Mouse (Mus musculus) C2C12 (cell line): ENCODE data around the gene Acat2. TPM values are rescaled to one million over a fixed set of nuclear protein-coding genes. Genes with fewer than 3 reads are reported as not detected.
"Not testable (repeated sequence)": the region's sequence is repeated elsewhere in the genome, so short reads cannot be mapped to it uniquely, and the experiment has no call there.

Experiments
- H3K27me3 ChIP-seq: one replicate; pipeline ENCODE4 v1.6.1; 2011; ENCODE audit not compliant: control insufficient read depth, insufficient read depth, insufficient read length
- H3K36me3 ChIP-seq: one replicate; pipeline ENCODE4 v1.6.1; 2011; ENCODE audit not compliant: control insufficient read depth, insufficient read depth
- H3K4me3 ChIP-seq: one replicate; pipeline ENCODE4 v1.5.1; 2011; ENCODE audit warnings: mild to moderate bottlenecking, control low read depth; ENCODE audit not compliant: poor library complexity, insufficient read depth, severe bottlenecking
- H3K79me2 ChIP-seq: one replicate; pipeline ENCODE4 v1.6.1; 2011; ENCODE audit not compliant: control insufficient read depth, insufficient read depth
- H3K79me3 ChIP-seq: one replicate; pipeline ENCODE4 v1.6.1; 2011; ENCODE audit warnings: low read depth, control low read depth
- H3ac ChIP-seq: one replicate; pipeline ENCODE3; 2011; ENCODE audit warnings: low read depth; ENCODE audit not compliant: control insufficient read depth, insufficient read length
- CEBPB ChIP-seq: IDR thresholded peaks from one replicate; pipeline ENCODE4 v1.6.1; 2011; ENCODE audit warnings: low read depth, mild to moderate bottlenecking, control low read depth, moderate library complexity
- CTCF ChIP-seq: IDR thresholded peaks from one replicate; pipeline ENCODE4 v1.5.1; 2011; ENCODE audit not compliant: control insufficient read depth, insufficient read depth, insufficient read length
- FOSL1 ChIP-seq: IDR thresholded peaks from one replicate; pipeline ENCODE4 v1.8.0; 2011; ENCODE audit warnings: mild to moderate bottlenecking, low read length; ENCODE audit not compliant: poor library complexity, insufficient read depth, severe bottlenecking
- MAX ChIP-seq: IDR thresholded peaks from one replicate; pipeline ENCODE4 v1.6.1; 2011; ENCODE audit warnings: mild to moderate bottlenecking, control low read depth
- MYOD1 ChIP-seq: IDR thresholded peaks from one replicate; pipeline ENCODE4 v1.6.1; 2011; ENCODE audit warnings: low read depth; ENCODE audit not compliant: control insufficient read depth, insufficient read length
- MYOG ChIP-seq: IDR thresholded peaks from one replicate; pipeline ENCODE4 v1.6.1; 2011; ENCODE audit not compliant: control insufficient read depth, insufficient read length; ENCODE audit errors: extremely low read depth
- USF1 ChIP-seq: IDR thresholded peaks from one replicate; pipeline ENCODE4 v1.6.1; 2011; ENCODE audit warnings: low read depth, mild to moderate bottlenecking, control low read depth, moderate library complexity
- polyA plus RNA-seq: library from polyadenylated mRNA; unstranded; fragments of >200 nt; fragmentation: generic; extraction: Trizol; gene quantifications from one replicate; pipeline ENCODE4 v1.2.1, GENCODE M21; 2012; ENCODE audit warnings: missing spikeins

The Acat2 gene
- polyA plus RNA-seq, 1 experiment: 90.7 TPM

- Histone ChIP-seq H3K79me3 (no peaks in the 10 kb centered on the region), H3K4me3 (no peak overlapping the region), H3ac (no peak overlapping the region), H3K36me3 (peaks cover 9% of the 10 kb centered on the region), H3K79me2 (no peaks in the 10 kb centered on the region), H3K27me3 (no peaks in the 10 kb centered on the region)
- TF ChIP-seq USF1 (no peak), CTCF (no peak), MYOG (no peak), MYOD1 (no peak), CEBPB (no peak), FOSL1 (no peak), MAX (no peak)
Measured at GRCm38 (mm10) chr17:12903372-12904333, 56.9 kb downstream of the Acat2 start.

DNA sequence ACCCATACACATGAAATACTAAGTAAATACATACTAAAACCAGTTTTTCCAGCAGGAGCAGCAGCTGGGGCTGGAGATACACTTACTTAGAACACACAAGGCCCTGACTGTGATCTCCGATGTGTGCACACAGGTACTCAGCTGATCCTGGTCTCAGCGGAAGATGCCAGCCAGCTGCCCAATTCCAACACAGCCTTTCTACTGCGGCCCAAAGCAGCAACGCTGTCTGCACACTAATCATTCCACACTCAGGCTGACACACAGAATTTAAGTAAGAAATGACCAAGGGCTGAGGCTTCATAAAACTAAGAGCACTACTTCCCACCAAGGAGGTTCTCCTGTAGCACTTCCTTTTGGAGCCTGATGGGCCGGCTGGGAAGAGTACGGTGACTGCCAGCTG is 58.3 kb downstream of the Acat2 start:
- Histone ChIP-seq H3K79me3 (no peaks in the 10 kb centered on the region), H3K4me3 (no peak overlapping the region), H3K79me2 (no peaks in the 10 kb centered on the region), H3ac (no peak overlapping the region), H3K36me3 (peaks cover 9% of the 10 kb centered on the region), H3K27me3 (no peaks in the 10 kb centered on the region)
- TF ChIP-seq CEBPB: no peak
- no peak for TF ChIP-seq MYOG
- no peak for TF ChIP-seq FOSL1
- TF ChIP-seq CTCF: no peak
- TF ChIP-seq USF1: no peak
- no peak for TF ChIP-seq MAX
- no peak for TF ChIP-seq MYOD1

DNA sequence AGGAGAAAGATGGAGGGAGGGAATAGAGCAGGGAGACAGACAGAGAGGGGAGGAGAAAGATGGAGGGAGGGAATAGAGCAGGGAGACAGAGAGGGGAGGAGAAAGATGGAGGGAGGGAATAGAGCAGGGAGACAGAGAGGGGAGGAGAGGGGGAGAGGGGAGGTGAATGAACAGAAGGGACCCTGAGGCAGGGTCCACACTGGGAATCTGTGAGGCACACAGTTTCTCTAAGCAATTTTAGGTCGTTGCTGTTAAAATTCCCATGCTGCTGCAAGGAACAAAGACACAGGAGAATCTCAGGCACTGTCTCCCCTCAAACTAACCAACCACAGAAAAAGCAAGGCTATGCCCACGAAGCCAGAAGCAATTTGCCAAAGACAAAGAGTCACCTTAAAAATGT is 61.9 kb downstream of the Acat2 start:
- H3K4me3 ChIP-seq, H3K27me3 ChIP-seq: not testable (repeated sequence)

GRCm38 (mm10) chr17:12897674-12898073 is 62.9 kb downstream of the Acat2 start:
- H3K79me2 ChIP-seq: no peaks in the 10 kb centered on the region
- no peak overlapping the region for H3ac ChIP-seq
- H3K36me3 ChIP-seq: peaks cover 12% of the 10 kb centered on the region
- H3K79me3 ChIP-seq: no peaks in the 10 kb centered on the region
- no peak overlapping the region for H3K4me3 ChIP-seq
- TF ChIP-seq MYOD1: no peak
- no peak for TF ChIP-seq CEBPB
- TF ChIP-seq MAX: no peak
- TF ChIP-seq USF1: no peak
- TF ChIP-seq CTCF: no peak
- TF ChIP-seq FOSL1: no peak
- no peak for TF ChIP-seq MYOG
- no peaks in the 10 kb centered on the region for H3K27me3 ChIP-seq

More for the DNA sequence above, 61.9 kb downstream of the Acat2 start:
- H3K79me2 ChIP-seq, H3ac ChIP-seq, H3K79me3 ChIP-seq: not testable (repeated sequence)
- peaks cover 19% of the 10 kb centered on the region for H3K36me3 ChIP-seq

Other genes with a start within 250 kb of the Acat2 start
- 2.3 TPM for gene Igf2r, start 191.1 kb downstream of the Acat2 start, polyA plus RNA-seq
- not detected for gene Mas1, start 92.6 kb downstream of the Acat2 start, polyA plus RNA-seq
- gene Mrgprh, start 84.7 kb downstream of the Acat2 start, polyA plus RNA-seq: not detected
- 0.28 TPM for gene Pnldc1, start 50.5 kb downstream of the Acat2 start, polyA plus RNA-seq
- 266 TPM for gene Tcp1, start 45.0 kb downstream of the Acat2 start, polyA plus RNA-seq
- gene Mrpl18, start 44.4 kb downstream of the Acat2 start, polyA plus RNA-seq: 123 TPM
- 0.50 TPM for gene Acat3, start 20.1 kb downstream of the Acat2 start, polyA plus RNA-seq
- 25.7 TPM for gene Wtap, start 33.4 kb upstream of the Acat2 start, polyA plus RNA-seq
- gene Sod2, start 46.1 kb upstream of the Acat2 start, polyA plus RNA-seq: 107 TPM
- not detected for gene Gpr31b, start 91.5 kb upstream of the Acat2 start, polyA plus RNA-seq
- not detected for gene Tcp10b, start 100.4 kb upstream of the Acat2 start, polyA plus RNA-seq
- gene Unc93a, start 171.1 kb upstream of the Acat2 start, polyA plus RNA-seq: not detected